Mouse (Mus musculus) lung, embryonic 14.5 days (tissue): ENCODE data around the gene Camta1. TPM values are rescaled to one million over a fixed set of nuclear protein-coding genes. Genes with fewer than 3 reads are reported as not detected.

Experiments used
- ATAC-seq: fragments of 200-750 bp; cut with Nextera tagmentation; 2 replicates; pipeline ENCODE4 v1.8.0; 2017; ENCODE audit warnings: mild to moderate bottlenecking, moderate TSS enrichment, moderate library complexity; ENCODE audit not compliant: insufficient read depth
- DNase-seq: peaks from one replicate; pipeline ENCODE4 v3.0.0-alpha.2; 2015
- H3K27ac ChIP-seq: fragments of 300-500 bp; sonication (generic); 2 replicates; pipeline ENCODE4 v1.5.1; 2014; ENCODE audit warnings: low read depth, mild to moderate bottlenecking, moderate library complexity
- H3K27me3 ChIP-seq: fragments of 300-500 bp; sonication (generic); 2 replicates; pipeline ENCODE4 v1.6.1; 2014; ENCODE audit warnings: low read length, control low read depth; ENCODE audit not compliant: insufficient read depth
- H3K36me3 ChIP-seq: fragments of 300-500 bp; sonication (generic); 2 replicates; pipeline ENCODE4 v1.6.1; 2014; ENCODE audit warnings: control low read depth; ENCODE audit not compliant: insufficient read depth
- H3K4me1 ChIP-seq: fragments of 300-500 bp; sonication (generic); 2 replicates; pipeline ENCODE4 v1.6.1; 2014; ENCODE audit warnings: antibody characterized with exemption, control low read depth; ENCODE audit not compliant: insufficient read depth
- H3K4me2 ChIP-seq: fragments of 300-500 bp; sonication (generic); 2 replicates; pipeline ENCODE4 v1.6.1; 2014; ENCODE audit warnings: mild to moderate bottlenecking
- H3K4me3 ChIP-seq: fragments of 300-500 bp; sonication (generic); 2 replicates; pipeline ENCODE4 v1.5.1; 2014; ENCODE audit warnings: low read depth, low read length
- H3K9ac ChIP-seq: fragments of 300-500 bp; sonication (generic); 2 replicates; pipeline ENCODE4 v1.6.1; 2014
- H3K9me3 ChIP-seq: fragments of 300-500 bp; sonication (generic); 2 replicates; pipeline ENCODE4 v1.6.1; 2016; ENCODE audit warnings: low read depth, low read length, control low read depth
- CTCF ChIP-seq: IDR thresholded peaks from 2 replicates; pipeline ENCODE4 v1.5.1; 2016; ENCODE audit warnings: antibody characterized with exemption, low read depth
- WGBS: fragments of 180-500 bp; shearing (Covaris S2); extraction: QIAGEN DNeasy Blood & Tissue Kit; methylation state at CpG from one replicate; pipeline ENCODE4 v1.1.7; 2014; 5-methylcytosine and 5-hydroxymethylcytosine counted together
- polyA plus RNA-seq: library from polyadenylated mRNA; unstranded; fragments of >200 nt; fragmentation: Nextera tagmentation; extraction: Ambion mirVana; gene quantifications from 2 replicates; pipeline ENCODE4 v1.2.1, GENCODE M21; 2014

The Camta1 gene
- polyA plus RNA-seq, 1 experiment from 2014 or later = 87.5 TPM

DNA sequence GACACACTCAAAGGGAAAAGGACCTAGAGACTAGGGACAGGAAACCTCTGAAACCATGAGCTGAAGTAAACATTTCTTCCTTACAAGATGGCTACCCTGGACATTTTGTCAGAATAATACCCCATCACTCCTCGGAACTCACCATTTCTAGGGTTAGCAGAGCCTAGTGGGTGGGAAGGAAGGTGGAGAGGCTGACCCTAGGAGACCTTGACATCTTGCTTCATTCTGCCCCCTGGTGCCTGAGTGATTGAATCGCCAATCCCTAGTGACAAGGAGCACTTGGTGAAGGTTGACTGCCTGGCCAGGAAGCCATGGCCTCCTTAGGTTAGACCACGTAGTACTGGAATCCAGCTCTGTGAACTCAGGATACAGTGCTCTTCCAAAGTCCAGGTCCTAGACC lies 576.2 kb downstream of the Camta1 start:
- no peak for DNase-seq
- no peak overlapping the region for H3K4me2 ChIP-seq
- TF ChIP-seq CTCF = peak; percentile 11; the same call in 1 of the 2 replicates
- WGBS = 71% methylated on average over 3 of the region's 3 CpGs
- no peak overlapping the region for H3K9ac ChIP-seq
- H3K36me3 ChIP-seq = no peaks in the 10 kb centered on the region
- no peak overlapping the region for H3K27ac ChIP-seq
- H3K9me3 ChIP-seq = no peaks in the 10 kb centered on the region
- no peaks in the 10 kb centered on the region for H3K27me3 ChIP-seq
- ATAC-seq = no peak
- no peaks in the 10 kb centered on the region for H3K4me1 ChIP-seq
- H3K4me3 ChIP-seq = no peak overlapping the region

DNA sequence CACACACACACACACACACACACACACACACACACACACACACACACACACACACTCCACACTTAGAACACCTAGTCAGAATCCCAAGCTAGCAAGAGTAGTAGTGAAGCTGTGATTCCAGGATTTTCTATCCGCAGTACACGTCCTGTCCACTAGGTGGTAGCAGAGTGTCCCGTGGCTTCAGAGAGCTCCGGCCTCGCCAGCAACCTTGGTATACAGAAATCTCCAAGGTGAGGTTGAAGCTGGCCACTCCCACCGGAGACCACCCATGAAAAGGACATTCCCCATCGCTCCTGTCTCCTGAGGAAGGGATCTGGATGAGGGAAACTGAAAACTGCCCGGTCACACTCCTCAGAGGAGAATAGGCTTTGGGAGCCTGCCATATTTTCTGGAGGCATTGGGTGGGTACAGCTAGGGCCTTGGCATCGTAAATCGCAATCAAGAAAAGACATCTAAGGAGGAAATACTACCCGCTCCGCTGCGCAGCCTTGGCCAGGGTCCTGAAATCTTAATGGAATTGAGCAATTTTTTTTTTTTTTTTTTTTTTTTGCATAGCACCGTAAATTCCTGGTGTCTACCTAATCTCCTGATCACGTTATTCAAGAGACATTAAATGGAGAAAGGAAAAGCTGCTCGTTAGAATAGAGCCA lies 578.5 kb downstream of the Camta1 start:
- H3K27ac ChIP-seq = no peak overlapping the region
- peak; percentile 88 for TF ChIP-seq CTCF
- H3K4me1 ChIP-seq = no peaks in the 10 kb centered on the region
- H3K9ac ChIP-seq = no peak overlapping the region
- no peaks in the 10 kb centered on the region for H3K36me3 ChIP-seq
- no peak overlapping the region for H3K4me3 ChIP-seq
- no peaks in the 10 kb centered on the region for H3K9me3 ChIP-seq
- DNase-seq (peak; percentile 82), ATAC-seq (no peak)
- WGBS = 32% methylated on average over 16 of the region's 16 CpGs
- no peaks in the 10 kb centered on the region for H3K27me3 ChIP-seq
- no peak overlapping the region for H3K4me2 ChIP-seq

DNA sequence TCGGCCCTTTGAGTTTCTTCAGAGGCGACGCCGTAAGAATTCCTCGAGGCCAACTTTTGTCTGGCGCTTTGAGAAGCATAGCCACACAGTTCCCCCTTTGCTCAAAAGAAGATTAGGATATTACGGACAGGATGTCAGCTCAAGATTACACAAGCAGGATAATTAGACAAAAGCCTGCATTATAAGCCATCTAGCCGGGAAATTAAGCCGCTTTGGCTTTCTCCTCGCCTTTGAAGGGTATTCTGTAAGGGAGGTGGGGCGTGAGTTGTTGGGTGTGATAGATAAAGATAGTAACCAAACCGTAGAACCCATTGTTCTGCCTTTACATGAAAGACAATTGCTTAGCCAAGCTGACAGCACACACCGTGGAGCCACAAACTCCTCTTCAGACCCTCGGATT lies 579.6 kb downstream of the Camta1 start:
- Histone ChIP-seq H3K9ac (no peak overlapping the region), H3K4me2 (no peak overlapping the region), H3K4me3 (no peak overlapping the region), H3K36me3 (no peaks in the 10 kb centered on the region), H3K27ac (no peak overlapping the region), H3K27me3 (no peaks in the 10 kb centered on the region), H3K4me1 (no peaks in the 10 kb centered on the region), H3K9me3 (no peaks in the 10 kb centered on the region)
- no peak for TF ChIP-seq CTCF
- ATAC-seq (no peak), DNase-seq (no peak)
- 70% methylated on average over 14 of the region's 14 CpGs for WGBS

DNA sequence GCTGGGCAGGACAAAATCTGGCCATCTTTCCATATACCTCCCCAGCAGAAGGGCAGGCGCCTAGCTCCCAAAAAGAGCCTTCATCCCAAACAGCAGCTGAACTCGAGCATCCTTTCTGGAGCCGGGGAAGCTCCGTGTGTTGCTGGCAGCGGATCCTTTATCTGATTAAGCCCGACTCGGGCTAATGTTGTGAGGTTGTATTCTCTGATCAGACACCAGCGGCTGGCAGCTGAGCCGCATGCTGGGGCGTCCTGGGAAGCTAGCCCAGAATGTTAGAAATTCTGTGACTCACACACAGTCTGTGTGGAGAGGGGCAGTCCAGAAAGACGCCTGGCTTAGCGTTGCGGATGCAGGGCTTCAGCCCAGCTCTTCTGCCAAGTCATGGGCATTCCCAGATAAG lies 586.4 kb downstream of the Camta1 start:
- Histone ChIP-seq H3K4me3 (no peak overlapping the region), H3K4me1 (no peaks in the 10 kb centered on the region), H3K9ac (no peak overlapping the region), H3K36me3 (no peaks in the 10 kb centered on the region), H3K27me3 (no peaks in the 10 kb centered on the region), H3K4me2 (no peak overlapping the region), H3K27ac (no peak overlapping the region), H3K9me3 (no peaks in the 10 kb centered on the region)
- no peak for TF ChIP-seq CTCF
- ATAC-seq (no peak), DNase-seq (peak; percentile 45)
- 54% methylated on average over 13 of the region's 13 CpGs for WGBS

DNA sequence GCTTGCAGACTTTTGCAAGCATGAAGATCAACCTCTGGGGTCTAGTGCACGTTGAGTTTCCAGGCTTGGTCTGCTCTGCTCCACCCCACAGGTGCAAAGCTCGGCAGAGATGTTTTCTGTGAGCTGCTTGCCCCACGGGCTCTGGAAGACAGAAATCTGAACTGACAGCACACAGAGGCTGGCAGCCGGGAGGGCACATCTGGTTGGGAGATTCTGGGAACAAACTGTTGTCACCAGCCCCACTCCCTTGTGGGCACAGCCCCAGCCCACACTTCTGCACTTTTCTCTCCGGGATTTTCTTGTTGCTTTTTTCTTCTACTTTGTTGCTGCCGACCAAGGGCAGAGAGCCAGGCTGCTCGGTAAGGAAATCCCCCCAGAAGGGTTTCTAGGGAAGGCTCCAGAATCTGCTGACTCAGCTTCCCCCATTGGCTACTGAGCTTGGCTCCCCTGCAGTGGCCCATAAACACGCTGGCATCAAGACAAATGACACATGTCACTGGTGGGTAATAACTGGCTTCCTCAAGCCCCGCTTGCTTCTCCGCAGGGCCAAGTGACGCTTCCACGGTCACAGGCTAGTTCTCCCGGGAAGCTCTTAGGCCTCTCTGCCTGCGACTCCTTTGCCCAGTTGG lies 597.8 kb downstream of the Camta1 start:
- H3K27me3 ChIP-seq = no peaks in the 10 kb centered on the region
- H3K4me3 ChIP-seq = no peak overlapping the region
- DNase-seq = peak; percentile 40
- H3K36me3 ChIP-seq = no peaks in the 10 kb centered on the region
- no peak for ATAC-seq
- no peak for TF ChIP-seq CTCF
- H3K4me1 ChIP-seq = no peaks in the 10 kb centered on the region
- 42% methylated on average over 14 of the region's 14 CpGs for WGBS
- H3K9ac ChIP-seq = no peak overlapping the region
- H3K9me3 ChIP-seq = no peaks in the 10 kb centered on the region
- no peak overlapping the region for H3K4me2 ChIP-seq
- H3K27ac ChIP-seq = no peak overlapping the region

DNA sequence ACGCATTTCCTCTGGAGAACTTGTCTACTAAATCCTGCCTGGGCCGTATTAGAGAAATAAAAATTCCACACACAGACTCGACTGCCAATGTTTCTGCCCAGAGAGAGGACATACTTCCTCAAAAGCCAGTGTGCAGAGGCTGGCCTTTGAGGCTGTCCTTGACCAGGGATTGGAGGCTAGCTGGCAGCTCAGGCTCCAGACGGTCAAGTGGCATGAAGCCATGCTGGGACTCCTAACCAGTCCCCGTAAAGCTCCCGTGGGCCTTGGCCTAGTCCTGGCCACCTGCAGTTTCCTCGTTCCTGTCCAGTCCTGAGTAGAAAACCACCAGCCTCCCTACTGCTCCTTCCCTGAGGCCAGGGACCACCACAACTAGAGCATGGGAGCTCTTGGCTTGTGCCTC lies 598.6 kb downstream of the Camta1 start:
- no peak overlapping the region for H3K4me3 ChIP-seq
- H3K9me3 ChIP-seq = no peaks in the 10 kb centered on the region
- WGBS = 71% methylated on average over 7 of the region's 7 CpGs
- H3K27ac ChIP-seq = no peak overlapping the region
- no peaks in the 10 kb centered on the region for H3K27me3 ChIP-seq
- no peak for TF ChIP-seq CTCF
- ATAC-seq (no peak), DNase-seq (no peak)
- no peaks in the 10 kb centered on the region for H3K4me1 ChIP-seq
- H3K4me2 ChIP-seq = no peak overlapping the region
- no peak overlapping the region for H3K9ac ChIP-seq
- H3K36me3 ChIP-seq = no peaks in the 10 kb centered on the region

DNA sequence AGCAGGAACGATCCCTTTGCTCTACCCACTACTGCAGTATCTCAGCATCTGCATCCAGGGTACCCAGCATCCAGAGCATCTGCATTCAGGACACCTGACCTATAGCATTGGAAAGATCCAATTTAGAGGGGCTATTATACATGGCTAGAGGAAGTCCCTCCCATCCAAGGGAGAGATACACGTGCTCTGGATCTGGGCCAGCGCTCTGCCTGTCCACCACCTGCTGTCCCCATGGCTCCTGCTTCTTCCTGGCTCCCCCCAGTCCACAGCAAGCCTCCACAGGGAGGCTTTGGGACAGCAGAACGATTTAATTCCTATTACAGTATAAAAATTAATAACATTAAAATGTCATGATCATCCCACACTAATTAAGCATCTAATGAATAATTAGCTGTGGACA lies 605.1 kb downstream of the Camta1 start:
- no peak overlapping the region for H3K27ac ChIP-seq
- no peak for DNase-seq
- H3K4me1 ChIP-seq = no peaks in the 10 kb centered on the region
- no peak for TF ChIP-seq CTCF
- no peak for ATAC-seq
- no peak overlapping the region for H3K9ac ChIP-seq
- H3K36me3 ChIP-seq = no peaks in the 10 kb centered on the region
- no peak overlapping the region for H3K4me2 ChIP-seq
- H3K27me3 ChIP-seq = no peaks in the 10 kb centered on the region
- 53% methylated on average over 4 of the region's 4 CpGs for WGBS
- H3K4me3 ChIP-seq = no peak overlapping the region
- H3K9me3 ChIP-seq = no peaks in the 10 kb centered on the region

DNA sequence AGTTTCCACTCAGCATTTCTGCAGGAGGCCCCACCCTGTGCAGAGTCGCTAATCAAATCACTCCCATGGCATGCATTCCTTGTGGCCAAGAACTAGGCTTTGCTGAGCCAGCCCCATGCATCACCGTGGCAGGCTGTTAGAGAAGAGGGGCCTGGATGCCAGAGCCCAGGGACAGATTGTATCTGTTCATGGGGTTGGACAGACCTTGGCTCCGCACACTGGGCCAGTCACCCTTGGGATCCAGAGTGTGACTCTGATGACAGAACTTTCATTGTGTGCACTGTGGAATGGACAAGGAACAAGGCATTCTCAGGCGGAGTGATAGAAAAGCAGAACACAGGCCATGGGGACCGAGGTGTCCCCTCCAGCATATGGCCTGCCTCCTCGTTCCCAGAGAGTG lies 610.9 kb downstream of the Camta1 start:
- no peak for TF ChIP-seq CTCF
- Histone ChIP-seq H3K4me1 (no peaks in the 10 kb centered on the region), H3K36me3 (no peaks in the 10 kb centered on the region), H3K4me3 (no peak overlapping the region), H3K9me3 (no peaks in the 10 kb centered on the region), H3K27me3 (no peaks in the 10 kb centered on the region), H3K4me2 (no peak overlapping the region), H3K27ac (no peak overlapping the region), H3K9ac (no peak overlapping the region)
- DNase-seq (no peak), ATAC-seq (no peak)
- WGBS = 85% methylated on average over 6 of the region's 6 CpGs
